Mouse (Mus musculus): ENCODE data around the gene Agap1.

- no peak for TF ChIP-seq CTCF (IDR thresholded peaks at IDR 0.05; ENCODE audit: borderline replicate concordance, control insufficient read depth, extremely low read depth, insufficient read depth, low read length, poor library complexity)
- TF ChIP-seq POLR2A (IDR thresholded peaks at IDR 0.05; ENCODE audit: control insufficient read depth, extremely low read depth, insufficient read depth, low read length, poor library complexity): no peak
These were observed 423.9 kb downstream of the Agap1 start for GRCm38 (mm10) chr1:89878496-89878895.

All from thymus, adult 2 months (tissue).